Mouse (Mus musculus) kidney, adult 11 months (tissue): ENCODE data around the gene Sox15.
"Not testable (repeated sequence)": the region's sequence is repeated elsewhere in the genome, so short reads cannot be mapped to it uniquely, and the experiment has no call there.

Source experiments
- DNase-seq: peaks from one replicate; pipeline ENCODE4 v3.0.0; 2022

Gene Sox15

DNA sequence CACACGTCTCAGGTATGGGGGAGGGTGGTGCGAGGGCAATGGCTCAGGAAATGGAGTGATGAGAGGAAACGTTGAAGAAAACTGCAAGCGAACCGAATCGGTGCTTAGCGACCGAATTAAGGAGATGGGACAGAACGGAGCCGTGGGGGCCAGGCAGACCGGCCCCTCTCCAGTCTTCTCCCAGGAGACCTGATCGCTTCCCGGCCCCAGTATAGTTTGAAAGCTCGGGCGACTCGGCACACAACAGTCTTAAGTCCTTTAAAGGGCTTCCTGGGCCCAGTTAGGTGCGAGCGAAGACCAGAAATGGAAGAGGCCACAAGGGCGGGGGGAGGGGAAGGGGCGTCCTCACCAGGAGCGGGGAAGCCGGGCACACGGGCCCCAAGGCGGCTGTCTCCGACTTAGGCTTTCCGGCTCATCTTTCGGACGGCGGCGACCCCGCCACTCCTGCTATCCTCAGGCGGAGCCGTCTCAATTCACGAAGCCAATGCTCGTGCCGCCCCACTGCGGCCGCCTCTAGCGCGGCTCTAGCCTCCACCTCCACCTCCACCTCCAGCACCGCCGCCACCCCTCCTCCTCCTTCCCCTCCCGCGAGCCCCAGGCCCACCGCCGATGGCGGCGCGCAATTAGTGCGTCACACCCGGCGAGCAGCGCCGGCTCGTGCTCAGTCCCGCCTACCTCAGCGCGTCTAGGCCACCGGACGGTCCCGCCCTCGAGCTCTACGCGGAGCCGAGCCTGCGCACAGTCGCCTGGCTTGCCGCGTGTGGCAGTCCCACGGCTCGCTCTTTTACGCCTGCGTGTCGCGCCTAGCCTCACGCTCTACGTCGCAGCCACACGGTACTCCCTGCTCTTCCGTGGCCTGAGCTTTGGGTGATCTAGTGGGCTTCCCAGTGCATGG, 26.4 kb downstream of the Sox15 start, which contains the start of gene Senp3:
Gene Senp3 (minus strand): TSS at position 771 of the 895 bp plus-strand sequence.
- peak; percentile 94 for DNase-seq

DNA sequence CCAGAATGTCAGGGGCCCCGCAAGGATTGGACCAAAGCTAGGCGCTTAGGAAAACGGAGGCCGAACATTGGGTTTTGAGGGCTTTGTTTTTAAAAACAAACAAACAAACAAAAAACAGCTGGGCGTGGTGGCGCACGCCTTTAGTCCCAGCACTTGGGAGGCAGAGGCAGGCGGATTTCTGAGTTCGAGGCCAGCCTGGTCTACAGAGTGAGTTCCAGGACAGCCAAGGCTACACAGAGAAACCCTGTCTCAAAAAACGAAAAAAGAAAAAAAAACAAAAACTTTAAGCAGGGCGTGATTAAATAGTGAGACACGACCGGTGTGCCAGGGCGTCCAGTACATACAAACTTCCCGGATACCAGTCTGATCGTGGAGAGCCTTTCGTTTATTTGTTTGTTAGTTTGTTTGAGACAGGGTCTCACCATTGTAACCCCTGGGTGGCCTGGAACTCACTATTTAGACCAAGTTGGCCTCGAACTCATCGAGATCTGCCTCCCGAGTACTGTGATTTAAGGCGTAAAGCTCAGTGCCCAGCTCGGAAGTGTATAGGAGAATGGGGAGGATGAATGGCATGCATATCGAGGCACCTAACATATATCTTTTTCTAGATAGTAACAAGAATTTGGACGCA, 27.2 kb downstream of the Sox15 start:
- peak; percentile 37 for DNase-seq

- DNase-seq = peak; percentile 80
Observed at GRCm38 (mm10) chr11:69682840-69683533, 27.9 kb downstream of the Sox15 start.

GRCm38 (mm10) chr11:69683576-69683975, 28.5 kb downstream of the Sox15 start:
- DNase-seq = no peak

- no peak for DNase-seq
Observed at GRCm38 (mm10) chr11:69684128-69684745, 29.1 kb downstream of the Sox15 start.

DNA sequence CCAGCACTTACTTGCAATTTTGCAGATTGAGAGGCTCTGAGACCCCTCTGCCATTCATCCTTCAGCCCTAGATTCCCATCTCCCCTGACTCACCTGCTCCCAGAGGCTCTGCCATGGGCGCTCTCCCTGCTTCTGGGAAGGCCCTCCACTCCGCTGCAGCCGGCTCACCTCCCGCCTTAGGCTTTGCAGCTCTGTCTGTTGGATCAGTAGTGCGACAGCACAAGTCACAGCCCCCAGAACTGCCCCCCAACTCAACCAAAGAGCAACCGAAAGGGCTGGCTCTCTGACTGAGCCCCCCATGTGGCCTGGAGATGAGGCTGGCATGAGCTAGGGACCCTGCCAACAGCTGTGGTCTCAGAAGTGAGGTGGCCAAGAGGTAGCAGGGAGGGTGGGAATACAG, 29.8 kb downstream of the Sox15 start:
- DNase-seq = no peak

- peak; percentile 94 for DNase-seq
Observed at GRCm38 (mm10) chr11:69685526-69686148, 30.5 kb downstream of the Sox15 start, which contains the start of gene Tnfsf13. Tnfsf13 (minus strand) TSS chr11:69685784.

- DNase-seq = peak; percentile 69
Observed at GRCm38 (mm10) chr11:69686377-69686776, 31.3 kb downstream of the Sox15 start.

GRCm38 (mm10) chr11:69687061-69687460, 31.9 kb downstream of the Sox15 start:
- no peak for DNase-seq

DNA sequence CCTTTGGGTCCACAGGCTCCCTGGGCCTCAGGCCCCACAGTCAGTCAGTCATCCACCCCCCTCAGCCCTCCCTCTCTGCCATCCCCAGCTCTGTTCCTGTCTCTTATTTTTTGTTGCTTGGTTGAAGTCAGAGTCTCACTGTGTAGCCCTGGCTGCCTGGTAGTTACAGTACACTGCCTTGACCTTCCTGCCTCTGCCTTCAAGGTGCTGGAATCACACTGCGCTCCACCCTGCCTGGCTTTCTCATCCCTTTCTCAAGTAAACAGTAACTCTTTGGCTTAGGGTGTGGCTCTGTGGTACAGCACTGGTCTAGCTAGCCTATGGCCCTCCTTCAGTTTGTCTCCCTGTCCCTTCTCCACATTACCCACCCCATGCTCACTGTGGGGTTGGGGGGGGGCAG, 34.8 kb downstream of the Sox15 start:
- DNase-seq = peak; percentile 58

DNA sequence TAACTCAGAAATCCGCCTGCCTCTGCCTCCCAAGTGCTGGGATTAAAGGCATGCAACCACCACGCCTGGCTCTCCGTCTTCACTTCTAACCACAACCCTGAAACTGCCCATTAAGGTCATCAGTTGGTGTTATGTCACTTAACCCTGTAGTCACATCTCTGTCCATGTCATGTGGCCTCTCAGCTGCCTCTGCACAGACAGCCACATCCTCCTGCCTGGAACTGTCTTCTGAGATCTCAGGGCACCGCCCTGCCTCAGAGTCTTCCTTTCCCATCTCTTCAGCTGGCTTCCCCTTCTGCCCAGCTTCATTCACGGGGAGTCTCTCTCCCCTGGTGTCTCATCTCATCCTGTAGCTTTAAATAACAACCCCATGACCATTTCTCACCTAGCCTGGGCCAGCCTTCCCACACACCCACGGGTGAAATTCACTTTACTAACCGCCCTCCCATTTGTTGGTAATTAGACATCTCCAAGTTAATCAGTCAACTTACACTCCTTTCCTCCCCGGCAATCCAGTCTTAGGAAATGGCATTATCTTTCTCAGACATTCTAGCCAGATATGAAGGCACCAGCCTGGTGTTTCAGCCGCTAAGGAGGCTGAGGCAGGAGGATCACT, 37.2 kb downstream of the Sox15 start:
- peak; percentile 63 for DNase-seq

- peak; percentile 78 for DNase-seq
Observed at GRCm38 (mm10) chr11:69692863-69693262, 37.7 kb downstream of the Sox15 start.

DNA sequence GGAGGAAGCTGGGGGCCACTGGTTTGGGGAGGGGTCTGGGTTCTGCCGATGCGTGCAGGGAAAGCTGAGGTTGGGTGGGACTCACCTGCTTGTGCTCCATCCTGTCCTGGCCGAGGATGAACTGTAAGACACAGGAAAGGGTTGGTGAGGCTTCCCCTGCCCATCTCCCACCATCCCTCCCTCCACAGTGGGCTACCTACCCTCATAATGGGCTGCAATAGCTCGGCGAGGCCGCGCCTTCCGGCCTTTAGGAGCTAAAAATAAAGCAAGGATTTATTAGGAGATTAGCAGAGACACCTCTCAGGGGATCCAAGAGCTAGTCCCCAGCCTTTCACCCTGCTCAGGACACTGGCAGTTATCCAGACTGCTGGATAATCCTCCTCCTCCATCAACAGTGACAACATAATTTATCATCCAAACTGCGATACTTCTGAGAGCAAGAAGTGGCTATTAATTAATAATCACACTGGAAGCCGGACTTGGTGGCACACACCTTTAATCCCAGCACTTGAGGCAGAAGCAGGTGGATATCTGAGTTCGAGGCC, 38.4 kb downstream of the Sox15 start:
- DNase-seq = no peak

DNA sequence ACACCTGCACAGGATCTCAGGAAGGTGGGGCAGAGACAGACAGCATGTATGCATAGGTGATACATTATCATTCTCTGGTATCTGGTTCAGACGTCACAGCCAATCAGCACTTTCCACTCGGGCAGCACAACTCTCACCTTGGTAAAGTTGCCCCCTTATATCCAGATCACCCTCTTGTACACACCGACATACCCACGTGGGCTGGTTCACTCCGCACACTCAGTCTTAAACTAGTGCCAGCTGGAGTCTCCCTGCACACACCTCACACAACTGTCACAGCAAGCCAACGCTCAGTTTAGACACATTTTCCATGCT, 39.9 kb downstream of the Sox15 start:
- DNase-seq = no peak

- DNase-seq = peak; percentile 78
Observed at GRCm38 (mm10) chr11:69695361-69696181, 40.5 kb downstream of the Sox15 start, which contains the start of the genes Tnfsf12 and Tnfsfm13. Tnfsf12 (minus strand) TSS chr11:69695849. Tnfsfm13 (minus strand) TSS chr11:69696098.

DNA sequence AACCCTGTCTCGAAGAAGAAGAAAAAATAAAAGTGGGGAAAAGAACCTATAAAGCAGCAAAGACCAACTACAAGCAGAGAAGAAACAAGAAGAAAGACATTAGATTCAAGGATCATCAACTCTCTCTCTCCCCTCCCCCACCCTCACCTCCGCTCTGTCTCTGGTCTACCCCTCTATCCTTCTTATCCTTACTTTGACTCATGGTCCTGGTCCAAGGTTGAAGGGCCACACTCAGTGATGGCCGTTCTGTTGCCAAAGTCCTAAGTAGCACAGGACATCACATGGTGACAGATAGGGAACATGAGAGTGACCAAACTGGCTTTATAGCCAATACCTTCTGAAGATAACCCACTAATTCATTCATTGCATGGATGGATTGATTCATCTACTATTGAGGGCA, 42.3 kb downstream of the Sox15 start:
- DNase-seq = no peak

DNA sequence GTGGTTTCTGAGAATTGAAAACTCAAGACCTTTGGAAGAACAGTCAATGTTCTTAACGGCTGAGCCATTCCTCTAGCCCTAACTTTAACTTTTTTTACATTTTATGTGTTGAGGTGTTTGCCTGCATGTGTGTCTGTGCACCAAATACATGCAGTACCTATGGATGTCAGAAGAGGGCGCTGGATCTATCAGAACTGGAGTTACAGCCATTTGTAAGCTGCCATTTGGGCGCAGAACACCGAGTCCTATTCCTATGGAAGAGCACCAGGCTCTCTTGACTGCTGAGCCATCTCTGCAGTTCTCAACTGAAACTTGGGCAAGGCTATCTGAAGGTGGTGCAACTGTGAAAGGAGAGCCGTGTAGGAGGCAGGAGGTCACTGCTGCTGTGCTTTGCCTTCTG, 43.5 kb downstream of the Sox15 start:
- no peak for DNase-seq

- no peak for DNase-seq
Observed at GRCm38 (mm10) chr11:69699595-69699994, 44.5 kb downstream of the Sox15 start.

- not testable (repeated sequence) for DNase-seq
Observed at GRCm38 (mm10) chr11:69702886-69703285, 47.8 kb downstream of the Sox15 start.

DNA sequence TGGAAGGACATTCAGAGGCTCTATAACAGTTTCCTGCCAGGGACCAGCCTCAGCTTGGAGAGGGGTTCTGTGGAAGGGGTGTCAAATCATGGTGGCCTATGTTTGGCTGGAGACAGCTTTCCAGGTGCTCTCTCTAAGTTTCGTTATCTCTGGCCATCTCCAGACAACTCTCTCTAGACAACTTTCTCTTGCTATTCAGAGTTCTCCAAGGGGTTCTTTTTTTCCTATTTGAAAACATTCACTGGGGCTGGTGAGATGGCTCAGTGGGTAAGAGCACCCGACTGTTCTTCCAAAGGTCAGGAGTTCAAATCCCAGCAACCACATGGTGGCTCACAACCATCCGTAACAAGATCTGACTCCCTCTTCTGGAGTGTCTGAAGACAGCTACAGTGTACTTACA, 48.3 kb downstream of the Sox15 start:
- DNase-seq = not testable (repeated sequence)
